Mouse (Mus musculus): Measurements from ENCODE around the gene Fam124b.

Fam124b gene

DNA sequence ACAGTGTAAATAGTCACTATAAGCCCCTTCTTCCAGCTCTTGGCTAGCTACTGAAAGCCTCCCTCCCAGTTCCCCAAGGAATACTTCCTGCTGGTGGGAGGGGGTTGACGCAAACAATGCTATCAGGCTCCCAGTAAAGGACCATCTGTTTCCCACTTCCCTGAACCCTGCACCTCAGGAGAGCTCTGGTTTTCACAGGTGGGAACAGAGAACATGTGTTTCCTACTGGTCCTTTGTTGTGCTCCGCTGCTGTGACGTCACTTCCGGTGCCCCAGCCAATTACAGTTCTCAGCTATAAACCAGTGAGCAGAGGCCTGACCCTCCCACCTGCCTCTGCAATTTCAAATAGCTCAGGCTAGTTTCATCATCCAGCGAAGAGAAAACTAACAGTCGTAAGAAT, at the start of gene Fam124b:
TSS of gene Fam124b (minus strand) at position 206 of the 400 bp plus-strand sequence.
- DNase-seq (ENCODE audit: low spot score), result peak; percentile 18

DNA sequence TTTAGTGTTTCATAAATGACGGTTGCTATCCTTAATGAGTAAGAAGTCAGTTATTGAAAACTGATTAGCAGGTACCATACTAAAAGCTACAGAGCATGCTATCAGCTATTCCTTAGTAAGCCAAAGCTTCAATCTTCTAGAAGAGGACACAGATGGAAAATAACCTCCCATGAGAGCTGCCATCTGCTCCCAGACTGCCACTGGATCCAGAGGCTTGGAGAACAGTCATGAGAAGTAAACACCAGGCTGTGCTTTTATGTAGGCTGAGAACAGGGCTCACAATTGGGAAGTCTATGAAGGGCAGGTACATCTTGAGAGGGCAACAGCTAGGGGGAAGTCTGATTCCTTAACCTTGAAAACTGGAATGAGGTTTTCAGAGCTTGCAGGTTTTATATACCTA, 42.2 kb upstream of the Fam124b start:
- no peak for DNase-seq (ENCODE audit: low spot score)

DNA sequence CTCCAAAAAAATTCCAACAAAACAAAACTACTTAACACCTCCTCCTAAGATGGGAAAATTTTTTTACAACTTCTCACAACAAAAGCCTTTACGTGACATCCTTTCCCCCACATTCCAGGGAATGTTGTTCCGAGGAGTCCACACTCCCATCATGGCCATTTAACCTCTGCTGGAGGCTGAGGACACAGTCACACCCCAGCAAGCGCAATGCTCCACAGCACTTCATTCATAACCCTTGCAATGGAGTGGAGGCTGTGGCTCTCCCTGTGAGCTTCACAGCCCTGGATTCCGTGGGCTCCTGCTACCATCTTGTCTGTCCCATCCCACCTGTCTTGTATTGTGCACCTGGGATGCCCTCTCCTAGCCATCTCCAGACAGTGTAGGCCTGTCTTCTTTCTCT, 40.4 kb upstream of the Fam124b start:
- no peak for DNase-seq (ENCODE audit: low spot score)

DNA sequence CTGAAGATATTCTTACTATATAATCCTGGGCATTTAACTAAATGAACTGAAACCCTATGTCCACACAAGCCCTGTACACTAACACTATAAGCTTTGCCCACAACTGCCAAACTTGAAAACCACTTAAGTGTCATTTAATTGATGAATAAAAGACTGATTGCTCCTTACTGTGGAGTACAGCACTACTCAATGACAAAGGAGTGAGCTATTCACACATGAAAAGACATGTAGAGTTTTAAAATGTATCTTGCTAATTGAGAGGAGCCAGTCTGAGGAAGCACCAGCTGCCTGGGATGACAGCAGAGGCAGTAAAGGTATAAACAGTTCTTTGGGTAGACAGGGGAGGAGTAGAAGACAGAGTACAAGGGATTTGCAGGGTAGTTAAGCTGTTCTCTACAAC, 35.0 kb upstream of the Fam124b start:
- DNase-seq (ENCODE audit: low spot score), result no peak

DNA sequence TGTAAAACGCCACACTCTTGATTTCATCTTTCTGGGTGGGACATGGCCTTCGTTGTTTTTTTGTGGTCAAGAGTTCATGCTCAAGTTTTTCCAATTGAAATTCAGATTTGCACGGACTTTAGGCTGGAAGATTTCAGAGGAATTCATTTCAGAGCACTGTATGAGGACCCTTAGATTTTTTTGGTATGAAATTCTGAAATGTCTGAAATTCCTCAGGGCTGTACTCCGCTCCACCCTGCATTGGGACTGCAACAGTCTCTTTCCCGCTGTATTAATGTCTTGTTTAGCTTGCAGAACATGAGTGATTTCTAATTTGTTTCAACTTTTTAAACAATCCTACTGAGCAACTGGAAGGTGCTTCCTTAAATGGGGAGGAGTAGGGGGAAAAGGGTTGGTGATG, 32.0 kb upstream of the Fam124b start:
- DNase-seq (ENCODE audit: low spot score), result no peak

DNA sequence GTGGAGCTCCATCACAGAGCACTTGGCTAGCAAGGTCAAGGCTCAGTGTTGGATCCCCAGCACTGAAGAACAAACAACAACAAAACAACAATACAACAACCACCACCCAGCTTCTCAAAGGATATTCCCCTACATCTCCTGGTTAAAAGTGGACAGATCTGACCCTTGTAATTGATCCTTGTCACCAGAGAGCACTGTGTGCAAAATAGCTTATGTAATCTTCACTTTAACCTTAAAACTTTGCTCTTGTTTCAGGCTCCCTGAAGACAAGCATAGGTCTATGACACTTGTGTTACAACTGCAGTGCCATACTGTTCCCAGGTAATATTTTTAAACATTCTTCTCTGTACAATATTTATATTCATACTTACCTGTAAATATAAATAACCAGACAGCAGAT, 28.9 kb upstream of the Fam124b start:
- no peak for DNase-seq (ENCODE audit: low spot score)

DNA sequence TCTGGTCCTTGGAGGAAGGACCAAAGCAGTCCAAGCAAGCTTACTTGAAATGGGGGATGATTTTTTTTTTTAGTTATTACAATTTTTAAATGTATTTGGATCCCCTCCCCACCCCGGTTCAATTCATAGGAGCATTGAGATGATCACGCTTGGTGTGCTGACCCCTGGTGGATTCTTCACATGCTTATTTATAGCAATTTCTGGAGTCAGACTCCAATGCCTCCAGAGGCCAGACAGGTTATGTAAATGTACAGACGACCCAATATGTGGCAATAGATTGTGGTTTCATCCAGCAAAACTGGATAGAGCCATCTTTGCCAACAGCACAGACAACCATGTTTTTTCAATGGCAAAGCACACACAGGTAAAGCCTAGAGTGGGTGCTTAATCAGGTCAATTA, 25.9 kb upstream of the Fam124b start:
- DNase-seq (ENCODE audit: low spot score), result no peak

DNA sequence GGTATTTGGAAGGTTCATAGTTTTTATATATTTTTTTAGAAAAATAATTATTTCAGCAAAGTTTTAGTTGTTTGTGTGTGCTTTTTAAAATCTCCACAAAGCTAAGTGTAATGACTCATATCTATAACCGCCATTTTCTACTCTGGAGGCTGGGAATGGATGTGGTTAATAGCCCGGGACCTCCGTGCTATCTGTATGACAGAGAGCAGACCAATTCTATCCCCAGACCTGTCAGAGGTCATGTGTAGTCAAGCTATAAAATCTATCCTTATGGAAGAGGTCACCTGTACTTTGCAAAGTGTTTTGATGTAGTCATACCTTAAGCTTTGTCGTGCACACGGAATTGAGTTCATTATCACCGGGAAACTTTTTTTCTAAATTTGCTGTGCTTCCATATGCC, 23.3 kb upstream of the Fam124b start:
- DNase-seq (ENCODE audit: low spot score), result no peak

DNA sequence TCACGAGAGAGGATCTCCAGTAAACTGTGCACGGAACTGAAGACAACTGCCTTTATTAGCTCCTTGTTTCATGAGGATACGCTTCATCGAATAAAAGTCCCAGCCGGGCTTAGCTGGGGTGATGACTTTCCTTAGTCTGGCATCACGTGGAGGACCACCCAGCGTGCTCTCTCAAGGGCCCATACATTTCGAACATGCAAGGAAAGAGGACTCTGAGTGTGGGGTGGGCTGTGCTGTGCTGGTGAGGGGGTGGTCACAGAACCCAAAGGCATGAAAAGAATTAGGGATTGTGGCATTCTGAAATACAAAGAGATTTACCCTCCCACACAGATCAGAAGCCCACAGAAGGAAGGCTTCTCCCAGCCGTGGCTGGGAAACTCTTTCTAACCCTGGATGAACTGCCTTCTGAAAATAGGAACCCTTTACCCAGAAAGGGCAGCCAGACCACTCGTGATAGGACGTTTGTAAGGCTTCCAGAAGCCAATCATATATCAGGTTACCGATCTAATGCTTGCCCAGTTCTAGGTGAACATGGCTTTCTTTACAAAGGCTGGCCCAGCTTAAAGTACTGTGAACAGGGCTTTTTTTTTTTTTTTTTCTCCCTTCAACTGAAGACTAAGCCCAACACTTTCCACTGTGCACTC, 21.9 kb upstream of the Fam124b start:
- DNase-seq (ENCODE audit: low spot score), result no peak

DNA sequence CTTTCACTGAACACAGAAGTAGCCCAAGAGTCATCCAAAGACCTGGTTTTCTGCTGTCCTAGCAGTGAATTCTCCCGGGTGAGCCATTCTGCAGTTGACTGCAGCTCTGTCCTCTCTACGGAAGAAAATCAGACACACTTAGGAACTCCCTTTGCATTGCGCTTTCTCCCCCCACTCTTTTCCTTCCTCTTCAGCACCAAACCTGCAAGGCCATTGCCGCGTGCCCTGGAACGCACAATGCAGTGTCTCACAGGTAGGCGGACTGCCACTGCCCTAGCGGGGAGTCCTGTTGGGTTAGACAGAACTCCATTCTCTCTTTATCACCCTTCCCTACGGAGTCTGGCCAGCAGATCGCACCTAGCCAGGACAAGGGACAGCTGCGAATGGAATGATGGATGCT, 21.2 kb upstream of the Fam124b start:
- DNase-seq (ENCODE audit: low spot score), result no peak

DNA sequence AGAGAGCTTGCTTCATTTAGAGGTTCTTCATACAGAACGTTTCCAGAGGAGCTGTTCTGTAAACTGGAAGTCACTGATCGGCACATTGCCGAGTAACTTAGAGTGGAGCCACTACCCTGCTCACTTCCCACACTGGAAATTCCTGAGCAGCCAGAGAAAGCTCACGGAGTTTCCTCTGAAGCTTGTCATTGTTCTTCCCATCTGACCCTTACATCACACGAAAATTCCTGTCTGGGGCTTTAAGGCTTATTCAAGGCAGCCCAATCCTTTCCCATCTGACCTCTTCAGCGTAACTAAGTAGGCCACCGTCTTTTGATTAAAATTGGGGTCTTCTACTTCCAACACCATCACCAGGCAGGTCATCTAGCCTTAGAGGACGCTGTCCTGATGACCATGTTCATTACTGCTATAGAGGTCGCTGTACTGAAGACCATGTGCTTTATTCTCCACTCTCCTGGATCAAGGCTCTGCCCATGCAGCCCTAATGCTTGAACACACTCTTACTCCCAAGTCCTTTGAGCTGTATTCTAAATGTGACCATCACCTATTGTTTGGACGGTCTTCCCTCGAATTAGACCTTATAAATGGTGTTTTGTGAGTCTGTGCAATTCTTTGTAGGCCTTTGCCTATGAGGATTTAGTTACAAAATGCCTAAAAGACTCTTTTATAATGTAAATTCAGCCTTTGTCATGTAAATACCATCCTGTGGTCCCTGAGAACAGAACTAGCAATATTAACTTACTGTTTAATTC, 18.9 kb upstream of the Fam124b start:
- DNase-seq (ENCODE audit: low spot score), result no peak

DNA sequence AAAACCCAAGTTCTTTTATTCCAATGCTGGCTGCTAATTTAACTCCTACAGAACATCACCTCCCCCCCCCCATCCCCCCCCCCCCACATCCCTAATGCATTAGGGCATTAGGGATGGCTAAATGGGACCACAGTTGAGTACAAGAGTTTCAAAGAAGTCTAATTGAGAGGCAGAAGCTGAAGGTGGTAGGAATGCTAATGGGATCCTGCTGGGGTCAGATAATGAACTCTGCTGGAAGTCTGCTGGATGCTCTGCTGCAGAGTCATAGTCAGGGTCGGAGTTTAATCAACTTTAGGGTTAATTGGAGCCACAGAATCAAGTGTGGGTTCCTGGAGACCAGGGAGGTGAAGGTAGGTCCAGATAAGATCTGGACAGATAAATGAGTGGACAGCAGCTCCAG, 17.9 kb upstream of the Fam124b start:
- no peak for DNase-seq (ENCODE audit: low spot score)

DNA sequence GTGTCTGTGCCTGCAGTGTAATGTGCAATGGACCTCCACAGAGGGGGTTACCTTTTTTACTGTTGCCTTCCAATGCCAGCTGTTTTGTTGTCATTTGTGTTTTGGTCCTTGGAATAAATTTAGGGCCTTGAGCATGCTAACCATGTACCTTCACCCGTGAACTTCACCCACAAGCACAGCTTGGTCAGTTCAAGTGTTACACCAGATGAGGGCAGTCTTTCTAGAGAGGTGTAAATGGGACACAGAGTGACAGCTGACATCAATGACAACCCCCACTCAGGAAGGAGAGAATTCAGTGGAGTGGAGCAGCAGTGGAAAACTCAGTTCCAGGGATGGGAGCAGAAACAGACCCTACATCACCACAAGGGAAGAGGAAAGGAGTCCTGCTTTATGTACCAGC, 12.3 kb upstream of the Fam124b start:
- no peak for DNase-seq (ENCODE audit: low spot score)

DNA sequence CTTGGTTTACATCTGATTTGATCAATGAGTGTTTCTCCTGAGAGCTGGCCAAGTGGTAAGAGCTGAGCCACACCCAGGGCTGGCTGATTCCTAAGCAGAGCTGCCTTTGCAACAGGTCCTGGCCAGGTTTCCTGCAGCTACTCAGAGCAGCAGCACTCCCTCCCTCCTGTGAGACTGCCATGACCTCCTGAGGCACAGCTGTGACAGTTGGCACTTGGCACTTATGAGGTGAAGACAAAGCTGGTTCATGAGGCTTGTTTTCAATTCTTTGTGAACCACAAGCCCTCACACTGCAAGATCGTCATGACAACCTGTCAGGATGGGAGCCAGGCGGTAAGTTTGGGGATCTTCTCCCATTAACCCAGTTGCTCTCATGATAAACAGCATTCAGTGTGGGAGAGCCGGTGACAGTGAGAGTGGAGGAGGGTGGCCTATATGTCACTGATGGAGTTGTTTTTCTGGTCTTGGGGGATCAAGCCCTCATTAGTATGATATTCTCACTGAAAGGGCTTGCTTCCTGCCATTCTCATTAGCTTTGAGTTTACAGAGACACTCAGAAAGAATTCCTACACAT, 6.7 kb upstream of the Fam124b start:
- no peak for DNase-seq (ENCODE audit: low spot score)

DNA sequence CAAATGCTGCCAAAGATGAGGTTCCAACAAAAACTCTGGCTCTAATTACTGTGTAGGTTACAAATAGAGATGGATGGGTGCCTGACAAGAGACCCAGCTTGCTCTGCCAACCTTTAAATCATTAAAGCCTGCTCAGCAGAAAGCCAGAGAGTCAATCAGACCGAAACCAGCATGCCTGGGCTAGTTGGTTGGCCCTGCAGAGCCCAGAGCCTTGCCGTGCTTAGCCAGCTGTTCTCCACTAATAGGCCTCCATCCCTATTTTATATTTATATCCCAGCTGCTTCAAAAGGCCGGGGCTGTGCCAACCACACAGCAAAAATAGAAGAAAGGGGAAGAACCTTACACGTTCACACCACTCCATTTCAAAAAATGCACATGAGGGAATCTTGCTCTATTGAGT, 2.9 kb upstream of the Fam124b start:
- no peak for DNase-seq (ENCODE audit: low spot score)

DNA sequence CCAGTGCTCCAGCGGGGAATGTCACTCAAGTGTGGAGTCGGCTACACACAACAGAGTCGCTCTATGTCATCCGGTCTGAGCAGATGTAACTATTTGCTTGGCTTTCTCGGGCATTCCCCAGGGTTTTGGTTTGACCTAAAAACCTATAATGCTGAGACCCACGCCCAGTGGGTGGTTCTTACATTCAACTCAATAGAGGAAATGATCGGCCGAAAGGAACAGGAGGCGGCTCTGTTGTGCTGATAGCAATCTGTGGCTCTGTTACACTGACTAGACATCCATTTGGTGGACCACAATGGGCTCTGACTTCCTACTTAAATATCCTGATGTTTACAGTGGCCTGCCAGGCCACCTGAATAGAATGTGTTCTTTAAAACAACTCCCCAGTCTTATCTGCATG, 4.4 kb downstream of the Fam124b start:
- peak; percentile 57 for DNase-seq (ENCODE audit: low spot score)

DNA sequence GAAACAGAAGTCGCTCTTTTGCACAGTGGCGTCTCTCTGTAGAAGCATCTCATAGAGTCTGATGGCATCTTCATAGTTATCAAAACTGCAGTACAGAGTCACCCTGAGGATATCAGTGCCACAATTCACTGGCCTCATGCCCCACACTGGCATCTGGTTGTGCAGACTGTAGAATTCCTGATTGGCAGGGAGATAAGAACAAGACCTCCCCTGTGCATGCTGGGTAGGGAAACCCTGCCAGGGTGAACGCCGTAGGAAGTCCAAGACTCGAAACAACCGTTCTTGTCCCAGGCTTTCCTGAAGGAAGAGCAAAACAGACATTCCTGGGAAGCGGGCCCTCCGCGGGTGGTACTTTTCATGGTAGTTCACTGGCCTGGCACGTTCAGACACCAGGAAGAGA, 5.1 kb downstream of the Fam124b start:
- no peak for DNase-seq (ENCODE audit: low spot score)

DNA sequence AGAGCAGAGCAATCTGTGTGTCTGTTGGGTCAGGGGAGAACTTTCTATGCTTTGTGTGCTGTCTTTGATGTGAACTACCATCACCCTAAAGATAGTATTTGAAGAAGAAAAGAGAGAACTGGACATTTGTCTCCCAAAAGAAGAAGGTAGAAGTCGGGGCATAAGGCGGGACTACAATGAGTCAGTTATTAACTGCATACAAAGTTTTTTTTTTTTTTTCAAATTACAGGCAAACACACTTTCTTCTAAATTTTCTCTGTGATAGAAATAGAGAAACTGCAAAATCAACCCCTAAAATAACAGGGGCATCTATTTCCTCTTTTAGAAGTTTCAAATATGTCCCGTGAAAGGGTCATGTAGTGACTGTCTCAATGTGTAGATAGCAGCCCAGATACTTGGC, 16.0 kb downstream of the Fam124b start:
- DNase-seq (ENCODE audit: low spot score), result no peak

DNA sequence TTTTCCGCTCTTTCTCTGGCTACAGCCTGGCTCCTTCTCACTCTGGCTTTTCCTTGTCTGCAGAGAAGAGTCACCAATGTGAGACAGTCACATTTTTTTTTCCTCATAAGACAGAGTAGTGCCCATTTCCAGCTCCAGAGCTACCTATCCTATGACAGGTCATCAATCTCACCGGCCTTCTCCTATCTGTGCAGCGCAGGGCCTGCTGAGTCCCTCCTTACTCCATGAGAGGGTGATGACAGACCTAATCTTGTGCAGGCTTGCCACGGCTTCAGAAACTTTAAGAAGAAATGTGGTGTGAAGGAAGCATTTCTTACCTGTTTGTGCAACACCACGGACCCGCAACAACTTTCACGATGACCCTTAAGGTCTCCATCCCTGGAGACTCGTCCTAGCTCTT, 25.4 kb downstream of the Fam124b start:
- DNase-seq (ENCODE audit: low spot score), result no peak

DNA sequence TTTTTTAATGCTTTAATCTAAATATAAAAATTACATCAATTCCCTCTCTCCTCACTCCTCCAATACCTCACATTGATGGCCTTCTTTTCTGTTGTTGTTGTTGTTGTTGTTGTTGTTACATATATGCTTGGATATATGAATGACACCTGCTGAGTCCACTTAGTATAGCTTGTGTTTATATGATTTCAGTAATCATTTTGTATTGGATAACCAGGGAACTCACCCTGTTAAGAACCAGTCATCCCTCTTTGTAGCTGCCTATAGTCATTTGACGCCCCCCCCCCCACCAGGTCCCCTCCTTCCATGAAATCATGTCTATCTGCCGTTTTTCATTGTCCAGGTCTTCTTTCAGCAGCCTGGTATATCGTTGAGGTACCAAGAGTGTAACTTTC, 36.9 kb downstream of the Fam124b start:
- no peak for DNase-seq (ENCODE audit: low spot score)

DNA sequence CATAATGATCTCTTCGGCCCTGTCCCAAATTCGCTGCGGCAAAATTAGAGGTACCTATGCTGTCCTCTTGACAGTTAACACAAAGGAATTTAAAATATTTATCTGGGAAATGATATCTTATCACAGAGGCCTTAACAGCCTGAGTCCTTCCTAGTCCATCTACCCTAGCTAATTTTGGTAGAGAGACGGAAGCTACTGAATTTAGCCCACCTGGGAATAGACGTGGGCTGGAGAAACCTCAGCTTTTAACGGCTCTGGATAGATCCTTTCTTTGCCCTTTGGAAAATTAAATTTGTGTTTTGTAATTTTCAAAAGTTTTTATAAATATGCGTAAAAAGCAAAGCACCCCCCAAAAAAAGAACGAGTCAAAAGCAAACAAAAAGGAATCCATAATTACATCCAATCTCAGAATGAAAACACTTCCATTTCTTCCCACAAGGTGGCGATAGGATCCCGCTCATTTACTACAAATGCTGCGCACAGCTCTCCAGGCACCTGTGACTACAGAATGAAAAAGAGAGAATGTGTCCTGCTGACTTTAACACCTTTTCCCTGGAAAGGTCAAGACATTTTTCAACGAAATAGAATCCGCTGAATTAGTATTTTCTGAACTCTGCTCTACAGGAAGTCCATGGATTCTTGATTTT, 37.4 kb downstream of the Fam124b start:
- DNase-seq (ENCODE audit: low spot score), result peak; percentile 51

DNA sequence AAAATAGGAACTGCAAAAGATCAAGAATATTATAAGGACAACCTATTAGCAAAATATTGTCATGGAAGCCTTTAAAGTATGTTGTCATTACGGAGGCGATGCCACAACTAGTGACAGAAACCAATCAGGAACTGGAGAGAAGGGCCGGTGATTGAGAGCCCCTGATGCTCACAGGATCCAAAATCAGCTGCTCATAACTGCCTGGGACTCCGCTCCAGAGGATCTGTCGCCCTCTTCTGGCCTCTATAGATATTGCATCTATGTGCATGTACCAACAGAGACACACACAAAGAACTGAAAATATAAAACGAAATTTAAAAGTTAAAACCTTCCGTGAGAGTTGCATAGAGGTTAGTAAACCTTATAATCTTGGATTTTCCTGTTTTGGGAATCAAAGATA, 38.1 kb downstream of the Fam124b start:
- no peak for DNase-seq (ENCODE audit: low spot score)

Data from T-cell, adult 2 months (primary cell).